Mouse (Mus musculus): ENCODE data around the gene Zcchc4. TPM values are rescaled to one million over a fixed set of nuclear protein-coding genes. Genes with fewer than 3 reads are reported as not detected.

Zcchc4 gene
- polyA plus RNA-seq, 1 experiment from 2014 or later, result 6.0 TPM

Other genes starting within 250 kb of the Zcchc4 start
- gene Lgi2, start 208.9 kb upstream of the Zcchc4 start, polyA plus RNA-seq (2015; fragmentation: Nextera tagmentation; extraction: Ambion mirVana), result 0.22 and 0.37 TPM in 2 replicates
- gene Sepsecs, start 105.7 kb upstream of the Zcchc4 start, polyA plus RNA-seq (2015; fragmentation: Nextera tagmentation; extraction: Ambion mirVana), result 9.0 and 9.2 TPM in 2 replicates
- 14.4 and 15.8 TPM in 2 replicates for gene Pi4k2b, start 33.8 kb upstream of the Zcchc4 start, polyA plus RNA-seq (2015; fragmentation: Nextera tagmentation; extraction: Ambion mirVana)
- 22.2 and 23.0 TPM in 2 replicates for gene Anapc4, start 58.6 kb downstream of the Zcchc4 start, polyA plus RNA-seq (2015; fragmentation: Nextera tagmentation; extraction: Ambion mirVana)

Measured in liver, embryonic 16.5 days (tissue).